Mouse (Mus musculus): ENCODE results near the gene Creb3l2. TPM values are rescaled to one million over a fixed set of nuclear protein-coding genes. Genes with fewer than 3 reads are reported as not detected.
A peak's percentile ranks its signal among the peaks of the same experiment; 100 is the strongest.

Creb3l2 gene
- polyA plus RNA-seq (2016; fragmentation: Nextera tagmentation; extraction: Ambion mirVana), result 5.2 and 6.1 TPM in 2 replicates

DNA sequence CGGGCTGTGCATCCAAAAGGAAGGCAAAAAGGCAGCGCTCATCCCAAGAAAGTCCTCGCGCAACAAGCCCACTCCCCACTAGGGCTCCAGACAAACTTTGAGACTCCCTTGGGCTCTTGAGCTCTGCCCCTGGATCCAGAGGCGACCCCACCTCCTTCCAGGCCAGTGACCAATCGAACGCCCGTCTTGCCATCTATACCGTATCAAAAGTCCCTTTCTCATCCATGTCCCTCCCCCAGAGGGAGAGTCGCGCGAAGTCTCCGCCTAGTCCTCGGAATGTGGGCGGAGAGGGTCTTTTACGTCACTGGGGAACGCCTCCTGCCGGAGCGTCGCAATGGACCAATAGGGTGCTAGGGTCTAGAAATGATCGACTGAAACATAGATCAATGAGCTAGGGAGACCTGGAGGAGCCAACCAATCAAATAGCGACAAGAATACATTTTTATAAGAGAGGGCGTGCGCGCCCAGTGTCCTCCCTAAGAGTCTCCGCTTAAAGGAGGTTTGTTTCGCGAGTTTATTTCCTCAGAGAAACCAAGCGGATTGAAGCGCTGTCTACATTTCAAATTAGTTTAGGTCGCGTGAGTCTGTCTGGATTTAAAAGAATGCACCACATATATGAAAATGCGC lies at the start of gene Creb3l2:
Creb3l2 (minus strand) TSS at position 106 of the 627 bp plus-strand sequence.
- under 1% methylated on average over 33 of the region's 33 CpGs for WGBS
- Histone ChIP-seq H3K4me1 (peaks cover 31% of the 10 kb centered on the region), H3K27me3 (ENCODE audit: low read depth, poor library complexity, severe bottlenecking) (no peaks in the 10 kb centered on the region), H3K27ac (replicated peaks) (peak within 1 kb of the TSS; percentile 82), H3K9me3 (replicated peaks) (0 out of 2 replicates have a peak, but pooled peaks cover 3% of the 10 kb centered on the region), H3K4me3 (peak within 1 kb of the TSS; percentile 65), H3K36me3 (no peaks in the 10 kb centered on the region)
- peak; percentile 99 for DNase-seq (ENCODE audit: low spot score)

DNA sequence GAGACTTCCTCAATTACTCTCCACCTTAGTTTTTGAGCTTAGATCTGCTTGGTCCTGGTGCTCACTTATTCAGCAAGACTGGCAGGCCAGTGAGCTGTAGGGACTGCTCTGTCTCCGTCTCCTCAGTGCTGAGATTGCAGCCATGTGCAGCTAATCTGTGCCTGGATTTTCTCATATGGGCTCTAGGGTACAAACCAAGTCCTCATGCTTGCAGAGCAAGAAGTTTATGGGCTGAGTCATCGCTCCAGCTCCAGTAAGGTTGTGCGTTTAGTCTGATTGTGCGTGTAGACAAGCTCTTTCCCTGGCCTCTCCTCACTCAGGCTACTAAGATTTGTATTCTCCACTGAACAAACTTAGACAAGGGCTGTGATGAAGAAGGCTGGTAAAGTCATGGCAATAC lies 44.6 kb upstream of the Creb3l2 start:
- 87% methylated on average over 4 of the region's 4 CpGs for WGBS
- DNase-seq (ENCODE audit: low spot score), result no peak
- Histone ChIP-seq H3K27ac (replicated peaks) (no peak overlapping the region), H3K4me3 (no peak overlapping the region), H3K27me3 (ENCODE audit: low read depth, poor library complexity, severe bottlenecking) (no peaks in the 10 kb centered on the region), H3K36me3 (no peaks in the 10 kb centered on the region), H3K9me3 (replicated peaks) (no peaks in the 10 kb centered on the region), H3K4me1 (no peaks in the 10 kb centered on the region)

DNA sequence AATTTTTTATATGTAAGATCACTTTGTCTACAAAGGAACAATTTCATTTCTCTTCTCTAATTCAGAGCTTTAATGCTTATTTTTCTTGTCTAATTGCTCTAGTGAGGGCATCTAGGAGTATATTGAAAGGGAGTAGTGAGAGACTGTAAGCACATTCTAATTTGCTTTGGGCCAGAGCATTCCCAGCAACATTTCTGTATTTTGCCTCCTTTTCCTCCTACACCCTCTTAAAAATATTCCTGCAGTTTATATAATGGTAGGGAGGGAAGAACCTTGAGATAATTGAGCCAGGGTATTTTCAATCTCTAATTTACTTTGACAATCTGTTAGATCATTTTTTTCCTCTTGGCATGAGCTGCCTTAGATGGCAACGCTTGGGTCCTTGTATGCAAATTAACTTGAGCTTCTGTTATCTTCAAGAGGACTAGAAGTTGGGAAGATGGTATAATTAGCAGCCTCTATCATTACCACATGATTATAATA lies 42.7 kb upstream of the Creb3l2 start:
- Histone ChIP-seq H3K36me3 (no peaks in the 10 kb centered on the region), H3K4me3 (no peak overlapping the region), H3K27me3 (ENCODE audit: low read depth, poor library complexity, severe bottlenecking) (no peaks in the 10 kb centered on the region), H3K4me1 (no peaks in the 10 kb centered on the region), H3K9me3 (replicated peaks) (no peaks in the 10 kb centered on the region), H3K27ac (replicated peaks) (no peak overlapping the region)
- WGBS, result 78% methylated on average over 1 of the region's 1 CpGs
- no peak for DNase-seq (ENCODE audit: low spot score)

DNA sequence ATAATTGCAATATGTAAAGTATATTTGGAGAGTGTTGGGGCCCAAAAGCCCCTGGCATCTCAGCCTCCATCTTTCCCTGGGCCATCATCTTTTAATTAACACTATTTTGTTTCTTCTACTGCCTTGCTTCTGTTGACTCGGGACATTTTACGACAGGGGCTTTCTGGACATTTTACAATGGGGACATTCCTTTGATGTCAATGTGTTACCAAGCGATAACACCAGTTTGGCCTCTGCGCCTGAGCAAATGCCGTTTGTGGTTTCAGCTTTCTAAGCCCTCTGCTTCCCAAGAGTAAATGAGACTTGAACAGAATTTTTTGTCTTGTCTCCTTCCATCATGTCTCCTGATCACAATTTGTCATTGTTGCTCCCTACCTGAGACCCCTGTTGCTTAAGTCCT lies 41.3 kb upstream of the Creb3l2 start:
- WGBS, result 70% methylated on average over 5 of the region's 5 CpGs

DNA sequence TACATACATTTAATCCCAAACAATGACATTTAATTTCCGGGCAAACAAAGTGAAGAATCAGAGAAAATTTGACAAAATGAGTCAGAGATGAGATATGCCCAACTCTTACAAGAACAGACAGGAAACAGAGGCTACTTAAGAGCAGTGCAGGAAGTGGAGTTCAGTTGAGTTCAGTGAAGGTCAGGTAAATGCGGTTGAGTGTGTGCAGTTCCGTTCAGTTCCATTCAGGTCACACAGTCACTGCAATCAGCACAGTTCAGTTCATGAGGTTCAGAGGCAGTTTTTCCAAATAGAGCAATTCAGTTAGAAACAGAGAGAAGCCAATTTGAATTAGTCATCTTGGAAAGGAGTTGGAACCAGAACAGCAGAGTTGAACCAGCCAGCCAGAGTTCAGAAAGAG lies 39.2 kb upstream of the Creb3l2 start:
- no peak for DNase-seq (ENCODE audit: low spot score)

More for the DNA sequence above, 41.3 kb upstream of the Creb3l2 start:
- H3K4me3 ChIP-seq, result no peak overlapping the region
- no peaks in the 10 kb centered on the region for H3K27me3 ChIP-seq (ENCODE audit: low read depth, poor library complexity, severe bottlenecking)
- H3K9me3 ChIP-seq (replicated peaks), result no peaks in the 10 kb centered on the region
- no peaks in the 10 kb centered on the region for H3K36me3 ChIP-seq
- DNase-seq (ENCODE audit: low spot score), result no peak
- no peak overlapping the region for H3K27ac ChIP-seq (replicated peaks)
- H3K4me1 ChIP-seq, result no peaks in the 10 kb centered on the region

DNA sequence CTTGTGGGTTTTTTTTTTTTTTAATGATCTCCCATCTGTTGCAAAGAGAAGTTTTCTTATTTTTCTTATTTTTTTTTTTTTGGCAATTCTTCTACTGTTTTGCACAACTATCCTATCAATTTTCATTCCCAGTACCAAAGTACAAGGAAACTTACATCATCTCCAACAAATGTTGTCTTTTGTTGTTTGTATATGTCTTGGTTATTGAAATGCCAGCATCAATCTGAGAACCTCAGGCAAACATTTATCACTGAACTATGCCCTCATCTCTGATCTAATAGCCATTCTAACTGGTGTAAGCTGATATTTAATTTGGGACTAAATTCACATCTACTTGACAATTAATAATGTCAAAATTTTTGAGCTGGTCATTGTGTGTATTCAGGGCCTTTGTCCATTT lies 38.1 kb upstream of the Creb3l2 start:
- DNase-seq (ENCODE audit: low spot score), result no peak
- Histone ChIP-seq H3K27me3 (ENCODE audit: low read depth, poor library complexity, severe bottlenecking) (no peaks in the 10 kb centered on the region), H3K36me3 (no peaks in the 10 kb centered on the region), H3K27ac (replicated peaks) (no peak overlapping the region), H3K4me3 (no peak overlapping the region), H3K4me1 (no peaks in the 10 kb centered on the region), H3K9me3 (replicated peaks) (no peaks in the 10 kb centered on the region)

More for the DNA sequence above, 39.2 kb upstream of the Creb3l2 start:
- H3K36me3 ChIP-seq, result no peaks in the 10 kb centered on the region
- 94% methylated on average over 3 of the region's 3 CpGs for WGBS
- H3K4me3 ChIP-seq, result no peak overlapping the region
- no peaks in the 10 kb centered on the region for H3K27me3 ChIP-seq (ENCODE audit: low read depth, poor library complexity, severe bottlenecking)
- no peaks in the 10 kb centered on the region for H3K4me1 ChIP-seq
- H3K27ac ChIP-seq (replicated peaks), result no peak overlapping the region
- H3K9me3 ChIP-seq (replicated peaks), result no peaks in the 10 kb centered on the region

DNA sequence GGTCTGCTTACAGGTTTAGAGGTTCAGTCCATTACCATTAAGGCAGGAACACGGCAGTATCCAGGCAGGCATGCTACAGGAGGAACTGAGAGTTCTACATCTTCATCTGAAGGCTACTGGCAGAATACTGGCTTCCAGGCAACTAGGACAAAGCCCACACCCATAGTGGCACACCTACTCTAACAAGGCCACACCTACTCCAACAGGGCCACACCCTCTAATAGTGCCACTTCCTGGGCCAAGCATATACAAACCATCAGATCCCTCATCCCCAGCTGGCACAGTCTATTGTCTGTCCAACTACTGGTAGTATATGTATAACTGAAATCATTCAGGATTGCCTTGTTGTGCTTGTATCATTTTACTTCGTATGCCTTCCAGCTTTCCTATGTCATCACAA lies 36.5 kb upstream of the Creb3l2 start:
- WGBS, result 89% methylated on average over 2 of the region's 2 CpGs
- Histone ChIP-seq H3K27me3 (ENCODE audit: low read depth, poor library complexity, severe bottlenecking) (no peaks in the 10 kb centered on the region), H3K27ac (replicated peaks) (no peak overlapping the region), H3K4me3 (no peak overlapping the region), H3K36me3 (no peaks in the 10 kb centered on the region), H3K4me1 (no peaks in the 10 kb centered on the region), H3K9me3 (replicated peaks) (no peaks in the 10 kb centered on the region)
- DNase-seq (ENCODE audit: low spot score), result no peak

DNA sequence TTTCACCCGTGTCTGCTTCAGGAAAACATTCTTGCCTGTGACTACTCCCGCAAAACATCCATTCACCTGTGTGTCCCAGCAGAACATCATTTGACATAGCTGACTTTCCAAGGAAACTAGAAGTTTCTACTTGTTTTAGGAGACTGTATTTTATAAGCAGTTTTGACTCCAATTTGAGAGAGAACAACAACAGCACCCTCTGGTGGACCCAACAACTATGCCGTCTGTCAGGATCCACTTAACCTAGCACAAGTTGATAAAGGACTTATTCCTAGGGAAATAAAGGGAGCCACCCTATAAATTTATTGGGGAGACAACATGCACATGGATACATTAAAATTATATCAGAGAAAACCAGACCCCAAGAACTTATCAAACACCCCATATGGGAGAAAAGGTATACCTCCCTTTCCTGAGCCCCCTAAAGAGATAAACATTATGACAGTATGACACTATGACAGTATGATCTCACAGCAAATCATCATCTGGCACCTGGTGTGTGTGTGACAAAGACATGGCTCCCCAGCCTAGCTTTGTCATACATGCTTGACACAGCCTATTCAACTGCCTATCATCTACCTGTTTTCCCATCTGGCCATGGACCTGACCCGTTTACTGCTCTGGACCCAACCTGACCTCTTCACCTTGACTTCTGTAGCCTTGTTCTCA lies 31.9 kb upstream of the Creb3l2 start:
- Histone ChIP-seq H3K27ac (replicated peaks) (no peak overlapping the region), H3K4me1 (no peaks in the 10 kb centered on the region), H3K36me3 (no peaks in the 10 kb centered on the region), H3K9me3 (replicated peaks) (no peaks in the 10 kb centered on the region), H3K27me3 (ENCODE audit: low read depth, poor library complexity, severe bottlenecking) (no peaks in the 10 kb centered on the region), H3K4me3 (no peak overlapping the region)
- DNase-seq (ENCODE audit: low spot score), result no peak
- 90% methylated on average over 4 of the region's 4 CpGs for WGBS

DNA sequence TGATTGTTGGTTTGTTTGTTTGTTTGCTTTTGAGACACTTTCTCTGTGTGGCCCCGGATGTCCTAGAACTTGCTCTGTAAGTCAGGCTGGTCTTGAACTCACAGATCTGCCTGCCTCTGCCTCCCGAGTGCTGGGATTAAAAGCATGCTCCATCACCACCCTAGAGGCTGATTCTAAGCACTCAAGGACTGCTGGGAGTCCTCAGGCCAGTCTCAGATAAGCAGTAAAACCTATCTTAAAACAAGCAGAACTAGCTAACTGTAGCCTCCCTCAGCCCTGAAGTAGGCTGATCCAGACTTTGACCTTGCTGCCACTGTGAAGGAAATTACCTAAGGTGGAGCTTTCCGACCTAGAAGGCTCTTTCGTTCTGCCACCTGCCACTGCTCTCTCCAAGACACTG lies 28.3 kb upstream of the Creb3l2 start:
- no peaks in the 10 kb centered on the region for H3K4me1 ChIP-seq
- H3K27me3 ChIP-seq (ENCODE audit: low read depth, poor library complexity, severe bottlenecking), result no peaks in the 10 kb centered on the region
- WGBS, result 75% methylated on average over 4 of the region's 4 CpGs
- H3K27ac ChIP-seq (replicated peaks), result no peak overlapping the region
- no peaks in the 10 kb centered on the region for H3K36me3 ChIP-seq
- no peak for DNase-seq (ENCODE audit: low spot score)
- H3K4me3 ChIP-seq, result no peak overlapping the region
- no peaks in the 10 kb centered on the region for H3K9me3 ChIP-seq (replicated peaks)

DNA sequence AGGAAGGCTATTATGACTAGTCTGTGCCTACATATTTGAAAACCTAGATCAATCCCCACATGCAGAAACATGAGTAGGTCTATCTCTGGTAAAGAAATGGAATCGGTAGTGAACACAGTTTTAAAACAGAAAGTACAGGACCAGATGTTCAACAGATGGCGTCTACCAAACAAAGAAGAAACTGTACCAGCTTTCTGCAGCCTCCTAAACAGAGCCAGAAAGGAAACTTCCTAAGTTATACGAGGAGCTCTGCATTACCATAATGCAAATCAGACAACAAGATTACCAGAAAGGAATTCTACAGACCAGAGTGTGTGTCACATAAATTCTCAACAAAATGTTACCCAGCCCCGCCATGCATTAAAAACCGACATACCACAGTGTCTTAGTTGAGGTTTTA lies 23.9 kb upstream of the Creb3l2 start:
- Histone ChIP-seq H3K27ac (replicated peaks) (no peak overlapping the region), H3K36me3 (no peaks in the 10 kb centered on the region), H3K4me3 (no peak overlapping the region), H3K9me3 (replicated peaks) (no peaks in the 10 kb centered on the region), H3K4me1 (peaks cover 5% of the 10 kb centered on the region), H3K27me3 (ENCODE audit: low read depth, poor library complexity, severe bottlenecking) (no peaks in the 10 kb centered on the region)
- DNase-seq (ENCODE audit: low spot score), result no peak
- WGBS, result 84% methylated on average over 5 of the region's 5 CpGs

DNA sequence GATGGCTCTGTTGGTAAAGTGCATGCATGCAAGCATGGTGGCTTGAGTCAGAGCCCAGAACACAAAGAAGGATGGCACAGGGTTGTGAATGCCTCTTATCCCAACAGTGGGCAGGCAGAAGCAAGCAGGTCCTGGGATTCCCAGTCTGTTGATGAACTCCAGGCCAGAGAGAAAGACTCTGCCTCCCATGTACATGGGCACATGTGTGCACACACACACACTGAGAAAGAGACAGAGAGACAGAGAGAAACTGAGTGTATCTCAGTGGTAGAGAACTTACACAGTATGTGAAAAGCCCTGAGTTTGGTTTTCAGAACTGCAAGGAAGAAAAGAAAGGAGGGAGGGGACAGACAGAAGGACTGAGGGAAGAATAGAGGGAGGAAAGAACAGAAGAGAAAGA lies 23.4 kb upstream of the Creb3l2 start:
- no peaks in the 10 kb centered on the region for H3K9me3 ChIP-seq (replicated peaks)
- H3K27me3 ChIP-seq (ENCODE audit: low read depth, poor library complexity, severe bottlenecking), result no peaks in the 10 kb centered on the region
- no peak overlapping the region for H3K27ac ChIP-seq (replicated peaks)
- H3K36me3 ChIP-seq, result no peaks in the 10 kb centered on the region
- no peak overlapping the region for H3K4me3 ChIP-seq
- no peak for DNase-seq (ENCODE audit: low spot score)
- H3K4me1 ChIP-seq, result peaks cover 5% of the 10 kb centered on the region

DNA sequence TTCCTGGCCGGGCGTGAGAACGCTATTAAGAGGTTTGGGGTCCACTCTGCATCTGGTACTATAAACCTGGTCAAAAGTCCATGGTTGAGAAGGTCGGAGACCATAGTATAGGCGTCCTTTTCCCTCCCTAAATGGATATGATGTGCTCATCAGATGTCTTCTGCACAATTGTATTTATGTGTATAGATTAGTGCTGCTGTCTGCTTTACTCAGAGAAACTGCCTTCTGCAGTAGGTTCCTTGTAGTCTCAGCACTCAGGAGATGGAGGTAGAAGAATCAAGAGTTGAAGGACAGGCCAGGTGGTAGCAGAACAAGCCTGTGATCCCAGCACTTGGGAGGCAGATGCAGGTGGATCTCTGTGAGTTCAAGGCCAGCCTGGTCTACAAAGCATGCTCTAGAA lies 22.6 kb upstream of the Creb3l2 start:
- Histone ChIP-seq H3K4me1 (peaks cover 5% of the 10 kb centered on the region), H3K9me3 (replicated peaks) (no peaks in the 10 kb centered on the region), H3K4me3 (peak overlapping the region; percentile 53), H3K27me3 (ENCODE audit: low read depth, poor library complexity, severe bottlenecking) (no peaks in the 10 kb centered on the region), H3K27ac (replicated peaks) (peak overlapping the region; percentile 68), H3K36me3 (no peaks in the 10 kb centered on the region)
- WGBS, result 4% methylated on average over 5 of the region's 5 CpGs
- no peak for DNase-seq (ENCODE audit: low spot score)

Data from midbrain, embryonic 10.5 days (tissue).